Mouse (Mus musculus) cerebellum, adult (tissue): ENCODE measurements around the gene Sgca.
"Not testable (repeated sequence)": the region's sequence is repeated elsewhere in the genome, so short reads cannot be mapped to it uniquely, and the experiment has no call there.

Experiments
- ATAC-seq: cut with Nextera tagmentation; 2 replicates; pipeline ENCODE4 v1.9.2; 2017; ENCODE audit warnings: mild to moderate bottlenecking, moderate library complexity, mixed read lengths; ENCODE audit not compliant: insufficient number of reproducible peaks, low FRiP score, low TSS enrichment

Sgca gene

GRCm38 (mm10) chr11:94988780-94989561, 12.8 kb upstream of the Sgca start:
- ATAC-seq = no peak

GRCm38 (mm10) chr11:94987851-94988250, 11.7 kb upstream of the Sgca start:
- no peak for ATAC-seq

GRCm38 (mm10) chr11:94987341-94987740, 11.2 kb upstream of the Sgca start:
- ATAC-seq = no peak

GRCm38 (mm10) chr11:94986435-94986834, 10.3 kb upstream of the Sgca start:
- ATAC-seq = no peak

- no peak for ATAC-seq
Observed at GRCm38 (mm10) chr11:94985822-94986221, 9.7 kb upstream of the Sgca start.

GRCm38 (mm10) chr11:94985140-94985539, 9.0 kb upstream of the Sgca start:
- no peak for ATAC-seq

GRCm38 (mm10) chr11:94979462-94980179, 3.5 kb upstream of the Sgca start:
- 0 out of 2 replicates have a peak, but pooled peaks have one; percentile 4 for ATAC-seq

- peak; percentile 90 for ATAC-seq
Observed at GRCm38 (mm10) chr11:94978947-94979346, 2.8 kb upstream of the Sgca start.

- no peak for ATAC-seq
Observed at GRCm38 (mm10) chr11:94978178-94978915, 2.2 kb upstream of the Sgca start.

- ATAC-seq = no peak
Observed at GRCm38 (mm10) chr11:94974951-94975350, 1.2 kb downstream of the Sgca start.

GRCm38 (mm10) chr11:94973313-94973712, 2.8 kb downstream of the Sgca start:
- no peak for ATAC-seq

- ATAC-seq = no peak
Observed at GRCm38 (mm10) chr11:94972887-94973286, 3.2 kb downstream of the Sgca start.

GRCm38 (mm10) chr11:94971895-94972615, 4.1 kb downstream of the Sgca start:
- ATAC-seq = peak; percentile 49; the same call in 1 of the 2 replicates

GRCm38 (mm10) chr11:94970210-94970943, 5.8 kb downstream of the Sgca start:
- no peak for ATAC-seq

GRCm38 (mm10) chr11:94969709-94970108, 6.4 kb downstream of the Sgca start:
- ATAC-seq = not testable (repeated sequence)

- ATAC-seq = no peak
Observed at GRCm38 (mm10) chr11:94968187-94968586, 7.9 kb downstream of the Sgca start.

GRCm38 (mm10) chr11:94967419-94967818, 8.7 kb downstream of the Sgca start, which contains the start of gene Hils1:
Hils1 (plus strand) TSS chr11:94967593.
- no peak for ATAC-seq

GRCm38 (mm10) chr11:94962534-94963101, 13.5 kb downstream of the Sgca start:
- ATAC-seq = no peak; the same call in 1 of the 2 replicates
